Mouse (Mus musculus) C2C12 (cell line): ENCODE measurements at regions not wholly inside any gene's neighbourhood (a gene's known extent, or its start where the extent isn't known, plus 50 kb on each side); places are given as distances from the start of the nearest gene placed in this dataset.

Source experiments
- CEBPB ChIP-seq: IDR thresholded peaks from one replicate; pipeline ENCODE4 v1.6.1; 2011; ENCODE audit warnings: low read depth, mild to moderate bottlenecking, control low read depth, moderate library complexity
- CTCF ChIP-seq: IDR thresholded peaks from one replicate; pipeline ENCODE4 v1.5.1; 2011; ENCODE audit not compliant: control insufficient read depth, insufficient read depth, insufficient read length
- FOSL1 ChIP-seq: IDR thresholded peaks from one replicate; pipeline ENCODE4 v1.8.0; 2011; ENCODE audit warnings: mild to moderate bottlenecking, low read length; ENCODE audit not compliant: poor library complexity, insufficient read depth, severe bottlenecking
- MYOD1 ChIP-seq: IDR thresholded peaks from one replicate; pipeline ENCODE4 v1.6.1; 2011; ENCODE audit warnings: low read depth; ENCODE audit not compliant: control insufficient read depth, insufficient read length
- MYOG ChIP-seq: IDR thresholded peaks from one replicate; pipeline ENCODE4 v1.6.1; 2011; ENCODE audit not compliant: control insufficient read depth, insufficient read length; ENCODE audit errors: extremely low read depth
- USF1 ChIP-seq: IDR thresholded peaks from one replicate; pipeline ENCODE4 v1.6.1; 2011; ENCODE audit warnings: low read depth, mild to moderate bottlenecking, control low read depth, moderate library complexity

GRCm38 (mm10) chr16:55608361-55608760 is 230.3 kb downstream of the Nfkbiz start:
- no peak for TF ChIP-seq CTCF
- no peak for TF ChIP-seq MYOD1
- no peak for TF ChIP-seq USF1
- TF ChIP-seq FOSL1, result no peak
- no peak for TF ChIP-seq CEBPB
- no peak for TF ChIP-seq MYOG
